Mouse (Mus musculus) liver, postnatal 0 days (tissue): ENCODE data around the gene Ehd1.

Experiments
- CTCF ChIP-seq: sonication (generic); IDR thresholded peaks from 2 replicates; pipeline ENCODE4 v1.5.1; 2016; ENCODE audit warnings: antibody characterized with exemption, low read depth
- EP300 ChIP-seq: IDR thresholded peaks from 2 replicates; pipeline ENCODE4 v1.6.1; 2016; ENCODE audit warnings: antibody characterized with exemption, low read depth, mild to moderate bottlenecking

- TF ChIP-seq CTCF (no peak), EP300 (no peak)
Observed at GRCm38 (mm10) chr19:6338716-6339115, 62.2 kb downstream of the Ehd1 start.
